Mouse (Mus musculus): Measurements from ENCODE around the gene Tvp23b. TPM values are rescaled to one million over a fixed set of nuclear protein-coding genes. Genes with fewer than 3 reads are reported as not detected.

Gene Tvp23b
- polyA plus RNA-seq, 1 experiment, result 21.4 TPM

- Histone ChIP-seq H3K4me1 (ENCODE audit: control insufficient read depth, insufficient read depth, low read length) (peaks cover 2% of the 10 kb centered on the region; the same call in 1 of the 2 replicates), H3K4me3 (ENCODE audit: insufficient read depth, low read length) (no peak overlapping the region), H3K27ac (ENCODE audit: insufficient read depth, low read depth, low read length) (no peak overlapping the region)
- TF ChIP-seq POLR2A (IDR thresholded peaks at IDR 0.05; ENCODE audit: borderline replicate concordance, low read depth, low read length) (no peak), CTCF (IDR thresholded peaks at IDR 0.05; ENCODE audit: low read depth, low read length) (no peak)
Measured at GRCm38 (mm10) chr11:62883407-62883806, 4.2 kb downstream of the Tvp23b start.

GRCm38 (mm10) chr11:62885323-62885722 is 6.1 kb downstream of the Tvp23b start:
- Histone ChIP-seq H3K4me3 (ENCODE audit: insufficient read depth, low read length) (no peak overlapping the region), H3K27ac (ENCODE audit: insufficient read depth, low read depth, low read length) (no peak overlapping the region), H3K4me1 (ENCODE audit: control insufficient read depth, insufficient read depth, low read length) (no peaks in the 10 kb centered on the region)
- no peak for TF ChIP-seq CTCF (IDR thresholded peaks at IDR 0.05; ENCODE audit: low read depth, low read length)
- no peak for TF ChIP-seq POLR2A (IDR thresholded peaks at IDR 0.05; ENCODE audit: borderline replicate concordance, low read depth, low read length)

GRCm38 (mm10) chr11:62890796-62891195 is 11.5 kb downstream of the Tvp23b start:
- no peak for TF ChIP-seq CTCF (IDR thresholded peaks at IDR 0.05; ENCODE audit: low read depth, low read length)
- TF ChIP-seq POLR2A (IDR thresholded peaks at IDR 0.05; ENCODE audit: borderline replicate concordance, low read depth, low read length), result no peak
- Histone ChIP-seq H3K4me3 (ENCODE audit: insufficient read depth, low read length) (no peak overlapping the region), H3K27ac (ENCODE audit: insufficient read depth, low read depth, low read length) (no peak overlapping the region), H3K4me1 (ENCODE audit: control insufficient read depth, insufficient read depth, low read length) (no peaks in the 10 kb centered on the region)

DNA sequence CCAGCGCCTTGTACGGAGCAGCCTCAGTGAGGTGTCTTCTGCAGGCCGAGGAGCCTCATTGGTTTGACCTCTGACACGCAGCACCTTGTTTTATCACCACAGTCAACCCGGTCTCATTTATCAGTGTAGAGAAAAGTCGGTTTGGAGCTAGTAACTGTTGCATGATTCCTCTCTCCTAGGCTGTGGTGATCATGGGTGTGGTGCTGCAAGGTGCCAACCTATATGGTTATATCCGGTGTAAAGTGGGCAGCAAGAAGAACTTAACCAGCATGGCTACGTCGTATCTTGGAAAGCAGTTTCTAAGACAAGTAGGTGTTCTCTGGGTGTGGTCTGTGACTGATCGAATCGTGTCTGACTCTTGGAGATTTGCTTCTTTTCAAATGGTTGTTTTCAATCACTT is 12.5 kb downstream of the Tvp23b start:
- Histone ChIP-seq H3K4me1 (ENCODE audit: control insufficient read depth, insufficient read depth, low read length) (no peaks in the 10 kb centered on the region), H3K4me3 (ENCODE audit: insufficient read depth, low read length) (no peak overlapping the region), H3K27ac (ENCODE audit: insufficient read depth, low read depth, low read length) (no peak overlapping the region)
- TF ChIP-seq CTCF (IDR thresholded peaks at IDR 0.05; ENCODE audit: low read depth, low read length) (no peak), POLR2A (IDR thresholded peaks at IDR 0.05; ENCODE audit: borderline replicate concordance, low read depth, low read length) (no peak)

DNA sequence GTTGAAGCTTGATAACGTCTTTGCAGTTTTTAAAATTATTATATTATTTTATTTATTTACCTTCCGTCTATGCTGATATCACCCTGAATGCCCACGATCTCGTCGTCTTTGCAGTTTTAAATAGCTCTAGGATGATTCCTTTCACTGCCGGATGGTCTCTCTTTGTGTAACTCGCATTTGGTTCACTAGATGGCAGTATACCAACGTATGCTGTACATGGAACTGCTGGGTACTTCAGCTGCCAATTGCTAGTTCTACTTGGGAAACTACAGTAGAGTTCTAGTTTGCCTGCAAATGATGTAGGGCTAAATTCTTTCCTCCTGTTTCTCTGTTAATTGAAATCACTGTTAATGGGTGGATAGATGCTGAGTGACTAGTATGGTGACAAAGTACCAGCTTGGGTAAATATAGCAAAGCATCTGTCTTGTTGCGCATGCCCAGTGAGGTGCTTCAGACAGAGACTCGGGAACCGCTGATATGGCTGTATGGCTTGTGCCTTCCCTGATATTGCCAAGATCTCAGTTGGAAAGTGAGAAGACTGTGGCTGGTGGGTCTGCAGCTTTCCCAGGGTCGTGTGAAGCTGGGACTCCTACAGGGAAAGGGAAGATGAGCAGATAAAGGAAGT is 22.6 kb downstream of the Tvp23b start:
- TF ChIP-seq CTCF (IDR thresholded peaks at IDR 0.05; ENCODE audit: low read depth, low read length) (no peak), POLR2A (IDR thresholded peaks at IDR 0.05; ENCODE audit: borderline replicate concordance, low read depth, low read length) (no peak)
- peaks cover 10% of the 10 kb centered on the region for H3K4me1 ChIP-seq (ENCODE audit: control insufficient read depth, insufficient read depth, low read length)
- no peak overlapping the region for H3K27ac ChIP-seq (ENCODE audit: insufficient read depth, low read depth, low read length)
- no peak overlapping the region for H3K4me3 ChIP-seq (ENCODE audit: insufficient read depth, low read length)

DNA sequence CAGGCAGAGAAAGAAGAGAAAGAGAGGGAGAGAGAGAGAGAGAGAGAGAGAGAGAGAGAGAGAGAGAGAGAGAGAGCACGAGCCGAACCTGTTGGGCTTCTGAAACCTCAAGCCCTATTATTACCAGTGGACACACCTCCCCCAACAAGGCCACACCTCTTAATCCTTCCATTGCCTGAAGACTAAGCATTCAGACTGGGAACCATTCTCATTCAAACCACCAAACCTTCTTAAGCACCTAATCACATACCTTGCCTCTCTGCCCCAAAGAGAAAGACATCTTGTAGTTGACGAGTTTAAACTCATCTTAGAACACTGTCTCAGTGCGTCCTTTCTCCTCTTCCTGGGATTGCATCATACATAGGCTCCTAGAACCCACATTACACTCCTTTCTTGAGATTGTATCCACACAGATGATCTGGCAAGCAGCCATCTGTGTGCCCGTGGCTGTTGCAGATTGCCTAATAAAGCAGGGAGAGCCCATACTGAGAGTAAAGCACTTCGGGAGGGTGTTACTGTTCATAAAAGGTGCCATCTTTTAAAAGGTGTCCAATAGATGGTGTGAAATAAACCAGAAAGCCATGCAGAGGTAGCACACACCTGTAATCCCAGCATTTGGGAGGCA is 24.7 kb downstream of the Tvp23b start:
- Histone ChIP-seq H3K27ac (ENCODE audit: insufficient read depth, low read depth, low read length) (no peak overlapping the region), H3K4me1 (ENCODE audit: control insufficient read depth, insufficient read depth, low read length) (peaks cover 10% of the 10 kb centered on the region), H3K4me3 (ENCODE audit: insufficient read depth, low read length) (no peak overlapping the region)
- no peak for TF ChIP-seq POLR2A (IDR thresholded peaks at IDR 0.05; ENCODE audit: borderline replicate concordance, low read depth, low read length)
- no peak for TF ChIP-seq CTCF (IDR thresholded peaks at IDR 0.05; ENCODE audit: low read depth, low read length)

DNA sequence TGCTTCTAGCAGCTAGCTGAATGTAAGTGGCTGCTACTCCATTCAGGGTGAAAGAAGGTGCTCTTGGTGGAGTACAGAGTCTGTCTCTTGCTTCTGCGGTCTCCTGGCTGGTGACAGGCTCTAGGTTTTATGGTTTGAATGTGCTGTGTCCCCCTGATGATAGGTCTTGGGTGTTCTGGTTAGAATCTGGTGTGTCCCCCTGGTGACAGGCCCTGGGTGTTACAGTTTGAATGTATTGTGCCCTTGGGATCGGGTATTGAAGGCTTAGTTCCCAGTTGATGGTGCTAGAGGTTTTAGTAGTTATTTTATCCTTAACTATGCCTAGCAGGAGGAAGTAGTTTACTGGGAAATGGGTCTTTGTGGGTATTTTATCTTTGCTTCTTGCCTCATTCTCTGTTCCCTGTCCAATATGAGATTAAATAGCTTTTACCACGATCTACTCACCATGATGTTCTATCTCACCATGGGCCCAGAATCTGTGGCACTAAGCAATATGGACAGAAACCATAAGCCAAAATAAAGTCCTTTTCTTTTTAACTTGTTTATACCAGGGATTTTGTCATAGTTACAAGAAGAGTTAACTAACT is 30.6 kb downstream of the Tvp23b start:
- peaks cover 6% of the 10 kb centered on the region for H3K4me1 ChIP-seq (ENCODE audit: control insufficient read depth, insufficient read depth, low read length)
- TF ChIP-seq POLR2A (IDR thresholded peaks at IDR 0.05; ENCODE audit: borderline replicate concordance, low read depth, low read length) (no peak), CTCF (IDR thresholded peaks at IDR 0.05; ENCODE audit: low read depth, low read length) (0 out of 2 replicates have a peak, but pooled peaks have one; percentile 6)
- no peak overlapping the region for H3K4me3 ChIP-seq (ENCODE audit: insufficient read depth, low read length)
- H3K27ac ChIP-seq (ENCODE audit: insufficient read depth, low read depth, low read length), result no peak overlapping the region

GRCm38 (mm10) chr11:62911362-62911761 is 32.1 kb downstream of the Tvp23b start:
- Histone ChIP-seq H3K4me1 (ENCODE audit: control insufficient read depth, insufficient read depth, low read length) (peaks cover 3% of the 10 kb centered on the region; the same call in 1 of the 2 replicates), H3K27ac (ENCODE audit: insufficient read depth, low read depth, low read length) (no peak overlapping the region), H3K4me3 (ENCODE audit: insufficient read depth, low read length) (no peak overlapping the region)
- TF ChIP-seq CTCF (IDR thresholded peaks at IDR 0.05; ENCODE audit: low read depth, low read length) (no peak), POLR2A (IDR thresholded peaks at IDR 0.05; ENCODE audit: borderline replicate concordance, low read depth, low read length) (no peak)

GRCm38 (mm10) chr11:62913141-62913540 is 33.9 kb downstream of the Tvp23b start:
- TF ChIP-seq POLR2A (IDR thresholded peaks at IDR 0.05; ENCODE audit: borderline replicate concordance, low read depth, low read length), result no peak
- no peak for TF ChIP-seq CTCF (IDR thresholded peaks at IDR 0.05; ENCODE audit: low read depth, low read length)
- no peak overlapping the region for H3K4me3 ChIP-seq (ENCODE audit: insufficient read depth, low read length)
- peaks cover 9% of the 10 kb centered on the region for H3K4me1 ChIP-seq (ENCODE audit: control insufficient read depth, insufficient read depth, low read length)
- no peak overlapping the region for H3K27ac ChIP-seq (ENCODE audit: insufficient read depth, low read depth, low read length)

DNA sequence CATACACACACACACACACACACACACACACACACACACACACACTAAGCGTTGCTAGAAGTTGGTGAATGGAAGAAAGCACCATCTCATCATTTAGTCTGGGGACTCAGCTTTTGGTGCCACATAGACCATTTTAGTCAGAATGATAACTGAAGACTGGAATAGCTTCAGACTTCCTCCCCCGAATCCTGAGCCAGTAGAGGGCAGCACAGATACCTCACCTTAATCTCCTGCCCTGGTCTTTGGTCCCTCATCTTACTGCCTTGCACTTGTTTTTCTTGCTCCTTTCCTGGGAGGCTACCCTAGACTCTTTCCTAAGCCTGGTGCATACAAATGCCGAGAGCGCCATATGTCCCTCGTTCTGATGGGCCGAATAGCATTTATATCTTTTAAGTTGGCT is 35.3 kb downstream of the Tvp23b start:
- no peak overlapping the region for H3K4me3 ChIP-seq (ENCODE audit: insufficient read depth, low read length)
- H3K27ac ChIP-seq (ENCODE audit: insufficient read depth, low read depth, low read length), result no peak overlapping the region
- peaks cover 9% of the 10 kb centered on the region for H3K4me1 ChIP-seq (ENCODE audit: control insufficient read depth, insufficient read depth, low read length)
- TF ChIP-seq POLR2A (IDR thresholded peaks at IDR 0.05; ENCODE audit: borderline replicate concordance, low read depth, low read length) (no peak), CTCF (IDR thresholded peaks at IDR 0.05; ENCODE audit: low read depth, low read length) (0 out of 2 replicates have a peak, but pooled peaks have one; percentile 32)
